Mouse (Mus musculus): ENCODE data around the gene Gm10096. TPM values are rescaled to one million over a fixed set of nuclear protein-coding genes. Genes with fewer than 3 reads are reported as not detected.

Gm10096 gene
- not detected in 2 replicates for polyA plus RNA-seq (2012; ENCODE audit: low replicate concordance)

DNA sequence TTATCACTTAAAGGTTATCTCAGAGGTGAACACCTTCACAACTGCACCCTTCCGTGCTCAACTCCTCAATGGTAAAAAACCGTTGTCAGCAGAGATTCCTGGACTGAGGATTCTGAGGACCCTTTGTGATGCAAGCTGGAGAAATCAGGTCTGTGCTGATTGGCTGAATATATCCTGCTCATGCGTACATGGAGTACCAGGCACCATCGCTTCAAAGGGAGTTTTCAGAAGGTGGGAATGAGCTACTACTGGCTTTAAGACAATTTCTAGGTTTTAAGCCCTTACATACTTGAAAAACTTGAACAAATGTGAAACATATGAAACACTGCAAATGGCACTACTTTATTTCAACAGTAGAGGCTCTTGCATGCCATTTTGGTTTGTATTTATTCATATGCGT lies at the start of gene Gm10096:
Gm10096 (minus strand) TSS at position 101 of the 400 bp plus-strand sequence.

Data from leukemia stem cell, adult 10-12 weeks (primary cell).